ENCODE assay signal across 25 mouse cellular contexts in genomic region chr7:98416020-98416419, GRCm38 (mm10). TPM values are rescaled to one million over a fixed set of nuclear protein-coding genes. Genes with fewer than 3 reads are reported as not detected.
DNase-seq lines count a peak whose midpoint lies in the region; ATAC-seq and TF ChIP-seq lines count a peak whose summit lies in the region.
"Had no signal": no experiment of that assay in that cellular context is flagged by ENCODE, and none has a peak within 500 bp of the region (broad histone marks: within the 10 kb centered on the region; RNA-seq: fewer than 3 reads in every experiment).

No protein-coding gene starts in this region.

- H3K9me3 ChIP-seq in heart, embryonic 13.5 days, result no peaks in the 10 kb centered on the region
- no peaks in the 10 kb centered on the region for H3K9me3 ChIP-seq in embryonic facial prominence, embryonic 13.5 days
- H3K9me3 ChIP-seq in limb, embryonic 15.5 days, result no peaks in the 10 kb centered on the region
- no peaks in the 10 kb centered on the region for H3K9me3 ChIP-seq in liver, postnatal 0 days (ENCODE audit: low read length)
- H3K9me3 ChIP-seq: liver, embryonic 12.5 days had no signal

- H3K27me3 ChIP-seq in heart, embryonic 13.5 days (replicated peaks), result no peaks in the 10 kb centered on the region
- H3K27me3 ChIP-seq in embryonic facial prominence, embryonic 13.5 days, result no peaks in the 10 kb centered on the region
- no peaks in the 10 kb centered on the region for H3K27me3 ChIP-seq in limb, embryonic 15.5 days
- no peaks in the 10 kb centered on the region for H3K27me3 ChIP-seq in liver, postnatal 0 days (ENCODE audit: insufficient read depth, low read length)
- H3K27me3 ChIP-seq: liver, embryonic 12.5 days; Patski had no signal

- H3K27ac ChIP-seq in heart, embryonic 13.5 days (replicated peaks), result peak overlapping the region; percentile 74
- H3K27ac ChIP-seq in bone marrow macrophage, adult 2 months (ENCODE audit: insufficient read depth, low read depth, low read length), result peak overlapping the region; percentile 61; the same call in 1 of the 2 replicates
- H3K27ac ChIP-seq in embryonic facial prominence, embryonic 13.5 days, result peak overlapping the region; percentile 35; the same call in 1 of the 2 replicates
- H3K27ac ChIP-seq in limb, embryonic 15.5 days, result peak overlapping the region; percentile 68
- no peak overlapping the region for H3K27ac ChIP-seq in liver, postnatal 0 days (ENCODE audit: low read depth)
- H3K27ac ChIP-seq: hindbrain, postnatal 0 days; liver, embryonic 12.5 days had no signal

- WGBS in heart, embryonic 13.5 days, result 38% methylated on average over 4 of the region's 4 CpGs
- WGBS in embryonic facial prominence, embryonic 13.5 days, result 48% methylated on average over 4 of the region's 4 CpGs
- 32% methylated on average over 4 of the region's 4 CpGs for WGBS in limb, embryonic 15.5 days
- 62% methylated on average over 4 of the region's 4 CpGs for WGBS in liver, postnatal 0 days (ENCODE audit: insufficient replicate concordance)

- TF ChIP-seq POLR2A in bone marrow macrophage, adult 2 months (IDR thresholded peaks at IDR 0.05; ENCODE audit: borderline replicate concordance, low read depth, low read length), result no peak

- no peak for DNase-seq in heart, adult 8-10 months (ENCODE audit: low spot score)
- no peak for DNase-seq in liver, postnatal 0 days
- DNase-seq in cerebellum, postnatal 36 days, result no peak
- DNase-seq: adrenal gland, adult 8-10 months; cerebellum, adult 11 months; cerebellum, postnatal 10 days; heart, postnatal 4 days; kidney, adult 18-20 months; kidney, postnatal 10 days; right cerebral cortex, postnatal 4 days had no signal

- no peak for TF ChIP-seq CTCF in bone marrow macrophage, adult 2 months (IDR thresholded peaks at IDR 0.05; ENCODE audit: low read depth, low read length)
- no peak for TF ChIP-seq CTCF in liver, postnatal 0 days (IDR thresholded peaks at IDR 0.05; ENCODE audit: low read depth)

- no peak overlapping the region for H3K4me2 ChIP-seq in heart, embryonic 13.5 days
- H3K4me2 ChIP-seq in embryonic facial prominence, embryonic 13.5 days, result no peak overlapping the region
- no peak overlapping the region for H3K4me2 ChIP-seq in limb, embryonic 15.5 days
- no peak overlapping the region for H3K4me2 ChIP-seq in liver, postnatal 0 days (ENCODE audit: low read depth, low read length)
- H3K4me2 ChIP-seq: liver, embryonic 12.5 days; lung, embryonic 14.5 days had no signal

- no peak for ATAC-seq in heart, embryonic 13.5 days (ENCODE audit: extremely low read depth, insufficient number of reproducible peaks, low FRiP score, low TSS enrichment)
- ATAC-seq in embryonic facial prominence, embryonic 13.5 days (ENCODE audit: insufficient number of reproducible peaks, insufficient read depth, low FRiP score, low TSS enrichment, low read depth), result no peak
- no peak for ATAC-seq in limb, embryonic 15.5 days (ENCODE audit: insufficient number of reproducible peaks, low FRiP score, low TSS enrichment, low read depth)
- no peak for ATAC-seq in liver, postnatal 0 days
- ATAC-seq: forebrain, embryonic 14.5 days; hindbrain, postnatal 0 days; liver, embryonic 12.5 days had no signal

- no peak for TF ChIP-seq EP300 in liver, postnatal 0 days (IDR thresholded peaks at IDR 0.05; ENCODE audit: low read depth)

- no peak overlapping the region for H3K4me3 ChIP-seq in heart, embryonic 13.5 days
- no peak overlapping the region for H3K4me3 ChIP-seq in bone marrow macrophage, adult 2 months (ENCODE audit: insufficient read depth, low read length)
- H3K4me3 ChIP-seq in embryonic facial prominence, embryonic 13.5 days, result no peak overlapping the region
- no peak overlapping the region for H3K4me3 ChIP-seq in limb, embryonic 15.5 days
- H3K4me3 ChIP-seq in liver, postnatal 0 days (ENCODE audit: low read depth, low read length), result no peak overlapping the region
- H3K4me3 ChIP-seq: erythroblast, embryonic 14.5 days; liver, embryonic 12.5 days had no signal

- no peak overlapping the region; the same call in 1 of the 2 replicates for H3K9ac ChIP-seq in heart, embryonic 13.5 days
- H3K9ac ChIP-seq in embryonic facial prominence, embryonic 13.5 days, result no peak overlapping the region
- H3K9ac ChIP-seq in limb, embryonic 15.5 days, result no peak overlapping the region
- no peak overlapping the region for H3K9ac ChIP-seq in liver, postnatal 0 days (replicated peaks)
- H3K9ac ChIP-seq: liver, embryonic 12.5 days; lung, embryonic 14.5 days had no signal

- peaks cover 57% of the 10 kb centered on the region for H3K4me1 ChIP-seq in heart, embryonic 13.5 days
- peaks cover 40% of the 10 kb centered on the region for H3K4me1 ChIP-seq in bone marrow macrophage, adult 2 months (ENCODE audit: control insufficient read depth, insufficient read depth, low read length)
- H3K4me1 ChIP-seq in embryonic facial prominence, embryonic 13.5 days, result peaks cover 22% of the 10 kb centered on the region
- H3K4me1 ChIP-seq in limb, embryonic 15.5 days, result peaks cover 31% of the 10 kb centered on the region
- peaks cover 24% of the 10 kb centered on the region for H3K4me1 ChIP-seq in liver, postnatal 0 days (ENCODE audit: insufficient read depth)

- H3K36me3 ChIP-seq in heart, embryonic 13.5 days, result no peaks in the 10 kb centered on the region
- no peaks in the 10 kb centered on the region for H3K36me3 ChIP-seq in embryonic facial prominence, embryonic 13.5 days
- no peaks in the 10 kb centered on the region for H3K36me3 ChIP-seq in limb, embryonic 15.5 days
- no peaks in the 10 kb centered on the region for H3K36me3 ChIP-seq in liver, postnatal 0 days (replicated peaks; ENCODE audit: insufficient read depth, low read length)
- H3K36me3 ChIP-seq: liver, embryonic 12.5 days had no signal

RNA-seq across cellular contexts. Expression of gene Gucy2d, which starts 24.2 kb away (rescaled TPM):
- polyA plus RNA-seq in heart, embryonic 13.5 days (2015; fragmentation: Nextera tagmentation; extraction: Ambion mirVana), result not detected in 2 replicates
- total RNA-seq in heart, adult 8-10 months (2022), result under 1 TPM in 3 of 4 experiments, not detected in 1; 0.12 to 0.20 (median 0.16) TPM
- not detected in 2 replicates for polyA plus RNA-seq in bone marrow macrophage, adult 2 months (2012; ENCODE audit: insufficient read depth, insufficient read length, missing spikeins)
- not detected in 2 replicates for polyA plus RNA-seq in embryonic facial prominence, embryonic 13.5 days (2015; fragmentation: Nextera tagmentation; extraction: Ambion mirVana)
- not detected in 2 replicates for polyA plus RNA-seq in limb, embryonic 15.5 days (2015; fragmentation: Nextera tagmentation; extraction: Ambion mirVana)
- not detected in 2 replicates for polyA plus RNA-seq in liver, postnatal 0 days (2015; fragmentation: Nextera tagmentation; extraction: Ambion mirVana)
- total RNA-seq: adrenal gland, adult 8-10 months; heart, postnatal 4 days; hindbrain, postnatal 0 days; layer of hippocampus, adult 18-20 months; layer of hippocampus, postnatal 25 days; left cerebral cortex, postnatal 25 days had no signal
- polyA plus RNA-seq: erythroblast, embryonic 14.5 days; liver, embryonic 12.5 days; lung, embryonic 14.5 days; neural tube, embryonic 11.5 days; Patski; thymus, postnatal 0 days had no signal

RNA-seq across cellular contexts. Expression of gene Tsku, which starts 54.9 kb away (rescaled TPM):
- polyA plus RNA-seq in heart, embryonic 13.5 days (2015; fragmentation: Nextera tagmentation; extraction: Ambion mirVana), result 5.7 and 6.7 TPM in 2 replicates
- total RNA-seq in heart, adult 8-10 months (2022), result 1 to 10 TPM; 1.9 to 2.8 (median 2.5) TPM
- polyA plus RNA-seq in bone marrow macrophage, adult 2 months (2012; ENCODE audit: insufficient read depth, insufficient read length, missing spikeins), result 39.7 and 41.3 TPM in 2 replicates
- 17.2 and 19.2 TPM in 2 replicates for polyA plus RNA-seq in embryonic facial prominence, embryonic 13.5 days (2015; fragmentation: Nextera tagmentation; extraction: Ambion mirVana)
- polyA plus RNA-seq in limb, embryonic 15.5 days (2015; fragmentation: Nextera tagmentation; extraction: Ambion mirVana), result 20.7 and 21.6 TPM in 2 replicates
- polyA plus RNA-seq in liver, postnatal 0 days (2015; fragmentation: Nextera tagmentation; extraction: Ambion mirVana), result 8.3 and 18.9 TPM in 2 replicates
- polyA plus RNA-seq: erythroblast, embryonic 14.5 days had no signal
